Mouse (Mus musculus) layer of hippocampus, postnatal 36 days (tissue): ENCODE data around the gene Pecr. TPM values are rescaled to one million over a fixed set of nuclear protein-coding genes. Genes with fewer than 3 reads are reported as not detected.
"Not testable (repeated sequence)": the region's sequence is repeated elsewhere in the genome, so short reads cannot be mapped to it uniquely, and the experiment has no call there.

Experiments
- DNase-seq, 2 experiments: peaks; one replicate each; pipeline ENCODE4 v3.0.0; 2022
- total RNA-seq, 2 experiments: library from RNA; stranded (reverse); gene quantifications; 2 replicates each; pipeline ENCODE4 v1.2.3; 2021

Pecr gene
- total RNA-seq, 2 experiments from 2014 or later = 4.4 to 4.8 TPM

- DNase-seq = peak; percentile 71 to 73
Observed at GRCm38 (mm10) chr1:72236363-72237006, 47.6 kb downstream of the Pecr start.

DNA sequence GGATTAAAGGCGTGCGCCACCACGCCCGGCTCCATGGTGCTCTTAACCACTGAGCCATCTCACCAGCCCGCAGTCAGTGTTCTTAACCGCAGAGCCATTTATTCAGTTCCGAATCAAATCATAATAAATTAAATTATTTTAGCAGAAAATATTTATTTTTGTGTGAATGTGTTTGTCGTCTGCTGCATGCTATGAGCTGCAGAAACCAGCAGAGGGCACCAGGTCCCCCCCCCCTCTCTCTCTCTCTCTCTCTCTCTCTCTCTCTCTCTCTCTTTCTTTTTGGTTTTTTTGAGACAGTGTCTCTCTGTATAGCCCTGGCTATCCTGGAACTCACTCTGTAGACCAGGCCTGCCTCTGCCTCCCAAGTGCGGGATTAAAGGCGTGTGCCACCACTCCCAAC is 51.5 kb downstream of the Pecr start:
- not testable (repeated sequence) for DNase-seq

GRCm38 (mm10) chr1:72228974-72229373 is 55.1 kb downstream of the Pecr start:
- DNase-seq = no peak

DNA sequence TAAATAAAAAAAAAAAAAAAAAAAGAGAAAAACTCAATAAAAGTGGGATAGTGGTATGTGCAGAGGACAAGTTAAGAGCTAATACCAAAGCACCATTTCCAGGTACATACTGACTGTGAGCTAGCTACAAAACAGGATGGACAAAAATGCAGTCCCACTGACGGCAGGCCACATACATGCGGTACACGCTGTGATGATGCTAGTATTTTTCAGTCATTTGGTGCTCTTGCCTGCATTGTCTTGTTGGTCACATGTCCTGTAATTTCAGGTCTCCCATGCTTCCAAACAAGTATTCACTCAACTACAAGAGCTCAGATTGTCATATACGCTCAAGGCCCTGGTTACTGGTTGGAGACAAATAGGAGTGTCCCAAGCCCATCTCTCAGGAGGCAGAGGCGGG is 56.6 kb downstream of the Pecr start:
- DNase-seq = no peak

DNA sequence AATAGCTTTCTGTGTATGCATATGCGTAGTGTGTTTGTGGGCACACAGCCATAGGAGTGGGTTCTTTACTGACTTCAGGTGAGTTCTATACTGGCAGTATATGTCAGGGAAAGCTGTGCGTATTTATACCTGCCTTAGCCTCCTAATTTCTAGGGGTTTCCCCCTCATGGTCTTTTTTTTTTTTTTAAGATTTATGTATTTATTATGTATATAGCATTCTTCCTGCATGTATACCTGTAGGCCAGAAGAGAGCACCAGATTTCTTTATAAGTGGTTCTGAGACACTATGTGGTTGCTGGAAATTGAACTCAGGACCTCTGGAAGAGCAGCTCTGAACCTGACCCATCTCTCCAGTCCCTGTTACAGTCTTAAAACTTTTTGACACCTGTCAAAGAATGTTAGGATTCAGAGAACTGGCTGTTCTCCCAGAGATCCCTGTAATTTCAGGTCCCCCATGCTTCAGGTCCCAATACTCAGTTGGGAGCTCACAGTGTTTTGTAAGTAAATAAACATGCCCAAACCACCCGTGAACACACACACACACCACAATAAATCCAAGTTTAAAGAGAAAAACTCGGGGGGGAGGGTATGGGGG is 57.1 kb downstream of the Pecr start:
- DNase-seq = no peak

DNA sequence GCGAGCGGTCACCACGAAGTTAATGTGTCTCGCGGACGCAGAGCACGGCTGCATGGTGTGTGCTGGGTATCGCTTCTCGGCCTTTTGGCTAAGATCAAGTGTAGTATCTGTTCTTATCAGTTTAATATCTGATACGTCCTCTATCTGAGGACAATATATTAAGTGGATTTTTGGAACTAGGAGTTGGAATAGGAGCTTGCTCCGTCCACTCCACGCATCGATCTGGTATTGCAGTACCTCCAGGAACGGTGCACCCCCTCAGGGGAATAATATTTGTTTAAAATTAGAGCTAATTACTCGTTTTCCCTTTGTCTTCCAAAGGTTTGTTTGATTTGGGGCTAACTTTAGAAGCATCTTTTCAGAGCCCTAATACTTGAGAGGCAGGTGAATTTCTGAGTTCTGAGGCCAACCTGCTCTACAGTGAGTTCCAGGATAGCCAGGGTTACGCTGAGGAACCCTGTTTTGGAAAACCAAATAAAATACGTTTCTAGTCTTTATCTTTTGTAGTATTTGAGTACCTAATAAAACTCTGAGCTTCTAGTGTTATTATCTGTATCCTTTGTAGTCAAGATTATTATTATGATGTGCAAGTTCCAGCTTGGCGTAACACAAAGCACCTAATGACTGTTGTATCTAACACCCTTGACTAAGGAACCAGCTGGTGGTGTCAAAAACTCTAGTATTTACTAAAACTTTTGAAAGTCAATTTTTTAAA is 57.8 kb downstream of the Pecr start:
- no peak for DNase-seq

DNA sequence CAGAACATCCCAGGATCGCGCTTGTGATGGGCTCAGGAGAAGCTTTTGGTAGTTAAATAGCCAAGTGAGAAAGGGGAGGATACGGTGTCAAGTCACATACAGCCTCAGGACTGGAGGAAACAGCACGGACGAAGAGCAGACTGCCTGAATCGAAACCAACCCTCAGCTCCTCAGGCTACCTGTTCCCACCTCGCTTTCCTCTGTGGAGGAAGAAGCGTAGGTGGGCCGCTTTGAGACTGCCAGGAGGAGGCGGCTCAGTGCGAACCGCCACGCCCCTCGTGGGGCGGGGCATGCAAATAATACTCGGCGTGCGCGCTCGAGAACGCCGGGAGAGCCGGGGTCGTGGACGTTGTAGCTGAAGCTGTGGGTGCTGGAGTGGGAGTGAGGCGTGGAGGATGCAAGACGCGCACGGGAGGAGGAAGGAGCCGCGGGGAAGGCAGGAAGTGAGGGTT is 58.4 kb downstream of the Pecr start:
- DNase-seq = peak; percentile 60 to 77

DNA sequence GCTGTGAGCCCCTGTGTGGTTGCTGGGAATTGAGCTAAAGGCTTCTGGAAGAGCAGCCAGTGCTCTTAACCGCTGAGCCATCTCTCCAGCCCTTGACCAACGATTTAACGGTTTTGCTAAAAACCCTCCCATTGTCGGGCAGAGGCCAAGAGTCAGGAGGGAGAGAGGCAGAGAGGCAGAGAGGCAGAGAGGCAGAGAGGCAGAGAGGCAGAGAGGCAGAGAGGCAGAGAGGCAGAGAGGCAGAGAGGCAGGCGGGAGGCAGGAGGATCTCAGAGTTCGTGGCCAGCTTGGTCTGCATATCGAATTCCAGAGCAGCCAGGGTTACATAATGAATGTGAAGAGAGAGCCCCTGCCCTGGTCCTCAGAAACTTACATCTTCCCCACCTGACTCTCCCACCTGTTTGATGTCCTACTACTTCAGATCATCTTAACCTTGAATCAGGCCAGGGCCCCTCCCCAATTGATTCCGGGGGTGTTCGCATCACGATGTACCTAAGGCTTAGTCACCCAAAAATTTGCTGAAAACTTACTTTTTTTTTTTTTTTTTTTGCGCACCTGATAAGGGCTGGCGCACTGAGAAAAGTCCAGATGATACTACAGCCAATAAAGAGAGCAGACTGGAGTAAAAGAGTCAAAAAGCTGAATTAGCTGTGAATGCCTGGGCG is 58.9 kb downstream of the Pecr start:
- DNase-seq = no peak

DNA sequence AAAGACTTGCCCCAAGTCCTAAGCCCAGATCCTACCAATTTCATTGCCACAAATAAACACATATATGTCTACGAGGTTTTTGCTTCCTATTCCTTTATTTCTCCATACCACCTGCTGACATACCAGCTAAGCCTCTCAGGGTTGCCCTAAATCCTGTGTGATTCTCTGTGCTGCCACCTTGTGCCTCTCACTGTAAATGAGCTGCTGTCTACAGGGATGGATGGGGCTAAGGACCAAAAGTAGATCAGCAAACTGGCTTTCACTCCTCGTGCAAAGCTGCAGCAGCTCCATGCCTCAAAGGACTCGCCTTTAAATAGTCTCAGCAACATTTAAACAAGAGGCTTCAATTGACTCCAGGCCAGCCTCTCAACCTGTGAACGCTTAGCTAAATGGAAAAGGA is 64.1 kb downstream of the Pecr start:
- DNase-seq = peak in 1 of 2 experiments; percentile 18

DNA sequence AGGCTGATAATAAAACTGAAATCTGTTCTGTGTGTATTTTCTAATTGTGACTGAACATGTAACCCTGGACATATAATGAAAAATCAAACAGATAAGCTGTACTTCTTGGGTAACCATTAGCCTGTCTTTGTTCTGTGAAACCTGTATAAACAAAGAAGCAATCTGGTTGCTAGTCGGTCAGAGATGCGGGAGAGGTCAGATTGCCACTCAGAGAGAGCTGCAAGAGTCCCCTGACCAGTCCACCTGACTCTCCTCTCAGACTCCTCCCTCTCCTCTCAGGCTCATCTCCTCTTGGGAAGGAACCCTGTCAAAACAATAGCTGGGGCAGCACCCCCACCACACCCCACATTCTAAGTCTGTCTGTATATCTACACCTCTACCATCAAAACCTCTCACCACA is 65.0 kb downstream of the Pecr start:
- no peak for DNase-seq

DNA sequence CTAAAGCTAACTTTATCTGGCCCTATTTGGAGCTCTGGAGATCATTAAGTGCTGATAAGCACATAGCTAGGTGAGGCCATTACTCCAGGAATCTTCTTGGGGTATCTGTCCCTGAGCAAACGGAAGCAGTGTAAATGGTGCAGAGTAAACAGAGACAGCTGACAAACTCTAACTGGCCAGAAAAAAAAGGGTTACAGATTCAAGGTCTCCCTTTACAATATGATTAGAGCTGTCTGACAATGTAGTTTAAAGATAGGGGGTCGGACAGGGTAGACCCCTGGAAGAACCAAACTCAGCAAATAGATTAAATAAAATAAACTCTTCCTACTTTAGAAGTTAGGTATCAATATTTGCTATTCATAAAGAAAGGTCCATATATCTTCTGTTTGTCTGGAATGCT is 65.5 kb downstream of the Pecr start:
- no peak for DNase-seq

DNA sequence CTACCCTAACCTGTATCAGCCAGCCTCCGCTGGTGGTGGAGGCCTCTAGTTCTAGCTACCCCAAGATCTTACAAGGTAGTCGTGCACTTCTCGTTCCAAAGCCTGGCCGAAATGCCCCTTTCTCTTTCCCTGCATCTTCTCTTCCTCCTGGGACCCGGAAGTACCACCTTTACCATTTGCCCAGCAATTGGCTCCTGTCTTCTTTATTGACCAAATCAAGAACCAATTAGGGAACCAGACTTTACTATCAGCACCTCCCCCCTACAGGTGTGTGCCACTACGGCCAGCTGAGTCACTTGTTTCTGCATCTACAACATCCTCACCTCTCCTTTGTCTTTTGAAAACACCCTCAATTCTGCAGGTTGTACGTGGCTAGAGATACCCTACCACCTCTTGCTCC is 67.4 kb downstream of the Pecr start:
- DNase-seq = no peak

DNA sequence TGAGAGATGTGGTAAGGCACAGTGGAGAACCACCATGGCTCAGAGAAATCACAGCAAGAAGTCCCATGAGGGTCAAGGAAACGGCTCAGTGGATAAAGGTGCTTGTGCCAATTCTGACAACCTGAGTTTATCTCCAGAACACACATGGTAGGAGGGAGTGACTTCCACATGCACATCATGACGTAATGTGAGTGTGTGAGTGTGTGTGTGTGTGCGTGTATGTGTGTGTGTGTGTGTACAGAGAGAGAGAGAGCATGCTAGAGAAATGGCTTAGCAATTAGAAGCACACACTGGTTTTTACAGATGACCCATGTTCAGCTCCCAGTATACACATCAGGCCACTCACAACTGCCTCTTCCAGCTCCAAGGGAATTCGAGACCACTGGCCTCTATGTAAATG is 68.9 kb downstream of the Pecr start:
- DNase-seq = no peak

GRCm38 (mm10) chr1:72214470-72214961 is 69.6 kb downstream of the Pecr start:
- DNase-seq = no peak

DNA sequence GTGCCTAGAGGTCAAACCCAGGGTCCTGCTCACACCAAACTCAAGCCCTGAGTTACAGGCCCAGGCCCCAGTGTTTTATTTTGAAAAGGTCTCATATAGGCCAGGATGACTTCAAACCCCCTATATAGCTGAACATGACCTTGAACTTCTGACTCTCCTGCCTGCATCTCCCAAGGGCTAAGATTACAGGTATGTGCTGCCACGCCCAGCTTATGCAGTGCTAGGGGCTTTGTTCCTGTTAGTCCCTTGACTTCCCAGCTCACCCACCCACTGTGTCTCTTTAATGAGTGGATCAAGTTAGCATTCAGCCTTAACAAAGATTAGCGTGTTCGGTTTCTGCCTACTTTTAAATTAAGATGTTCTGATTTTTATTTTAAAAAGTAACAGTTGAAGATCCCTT is 70.2 kb downstream of the Pecr start:
- DNase-seq = no peak

DNA sequence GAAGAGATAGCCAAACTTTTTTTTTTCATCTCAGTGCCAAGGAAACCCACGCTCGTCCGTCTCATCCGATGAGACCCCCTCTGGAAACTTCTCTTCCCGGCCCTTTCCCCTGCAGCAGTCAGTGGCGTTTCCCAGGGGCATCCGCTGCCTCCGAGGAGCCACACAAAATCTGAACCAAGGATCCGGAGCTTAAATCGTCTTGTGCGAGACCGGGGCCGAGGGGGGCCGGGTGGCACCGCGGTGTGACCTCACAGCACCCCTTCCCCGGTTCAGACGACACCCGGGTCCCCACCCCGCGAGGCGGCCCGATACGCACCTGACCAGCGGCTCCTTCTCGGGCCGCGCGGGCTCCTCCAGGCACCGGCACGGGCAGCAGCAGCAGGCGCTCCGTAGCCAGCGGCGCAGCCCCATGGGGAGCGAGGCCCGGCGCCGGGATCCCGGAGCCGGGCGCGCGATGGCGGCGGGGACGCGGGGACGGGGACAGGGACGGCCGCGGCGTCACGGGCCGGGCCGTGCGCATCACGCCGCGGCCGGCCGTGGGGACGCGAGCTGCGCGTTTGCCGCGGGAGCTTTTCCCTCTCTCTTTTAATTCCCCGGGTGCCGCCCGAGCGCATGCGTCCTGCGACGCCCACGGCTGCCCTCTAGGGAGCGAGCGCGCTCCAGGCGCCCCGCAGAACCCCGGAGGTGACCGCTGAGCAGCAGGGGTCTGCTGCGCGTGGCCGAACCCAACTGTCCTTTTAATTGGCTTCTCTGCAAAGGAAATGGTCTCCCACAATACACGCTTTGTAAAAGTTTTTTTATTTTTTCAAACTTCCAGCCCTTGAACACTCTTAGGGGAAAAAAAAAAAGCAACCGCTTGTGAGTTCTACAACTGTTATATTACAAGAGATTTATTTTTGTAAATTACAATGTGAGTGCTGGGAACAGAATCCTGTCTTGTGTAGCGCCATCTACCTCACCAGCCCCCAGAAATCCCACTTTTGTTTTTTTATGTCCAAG is 72.1 kb downstream of the Pecr start, which contains the start of gene Mreg:
Gene Mreg, minus strand, starts transcription at position 607 of the 999 bp plus-strand sequence.
- peak; percentile 61 to 62 for DNase-seq

GRCm38 (mm10) chr1:72210803-72211679 is 73.1 kb downstream of the Pecr start:
- no peak for DNase-seq
